Mouse (Mus musculus): ENCODE measurements around the gene Farp1.

- TF ChIP-seq CTCF (IDR thresholded peaks at IDR 0.05; ENCODE audit: low read depth, low read length) (no peak), EP300 (IDR thresholded peaks at IDR 0.05; ENCODE audit: insufficient read depth, low read depth, low read length) (no peak)
These were observed 185.0 kb downstream of the Farp1 start for GRCm38 (mm10) chr14:121220040-121220322.
